Mouse (Mus musculus) intestine, postnatal 0 days (tissue): ENCODE data around the gene Kcnh1. TPM values are rescaled to one million over a fixed set of nuclear protein-coding genes. Genes with fewer than 3 reads are reported as not detected.

ENCODE experiments used
- ATAC-seq: fragments of 200-750 bp; cut with Nextera tagmentation; 2 replicates; pipeline ENCODE4 v1.8.0; 2017; ENCODE audit warnings: mild to moderate bottlenecking, moderate TSS enrichment, moderate library complexity
- H3K27ac ChIP-seq: fragments of 300-500 bp; sonication (generic); 2 replicates; pipeline ENCODE4 v1.5.1; 2014; ENCODE audit warnings: mild to moderate bottlenecking, low read depth, low read length, moderate library complexity
- H3K27me3 ChIP-seq: fragments of 300-500 bp; sonication (generic); replicated peaks from 2 replicates; pipeline ENCODE4 v1.6.1; 2014; ENCODE audit warnings: low read length, mixed read lengths; ENCODE audit not compliant: control insufficient read depth, insufficient read depth
- H3K36me3 ChIP-seq: fragments of 300-500 bp; sonication (generic); 2 replicates; pipeline ENCODE4 v1.6.1; 2014; ENCODE audit warnings: mild to moderate bottlenecking, moderate library complexity; ENCODE audit not compliant: control insufficient read depth, insufficient read depth
- H3K4me1 ChIP-seq: fragments of 300-500 bp; sonication (generic); replicated peaks from 2 replicates; pipeline ENCODE4 v1.6.1; 2014; ENCODE audit warnings: antibody characterized with exemption, low read length, mixed read lengths; ENCODE audit not compliant: control insufficient read depth, insufficient read depth
- H3K4me2 ChIP-seq: fragments of 300-500 bp; sonication (generic); replicated peaks from 2 replicates; pipeline ENCODE4 v1.6.1; 2014; ENCODE audit warnings: low read depth, mild to moderate bottlenecking, moderate library complexity
- H3K4me3 ChIP-seq: fragments of 300-500 bp; sonication (generic); 2 replicates; pipeline ENCODE4 v1.5.1; 2014; ENCODE audit warnings: low read depth, low read length
- H3K9ac ChIP-seq: fragments of 300-500 bp; sonication (generic); 2 replicates; pipeline ENCODE4 v1.6.1; 2014; ENCODE audit warnings: mild to moderate bottlenecking, low read depth, low read length
- H3K9me3 ChIP-seq: fragments of 300-500 bp; sonication (generic); 2 replicates; pipeline ENCODE4 v1.6.1; 2016; ENCODE audit warnings: mixed run types; ENCODE audit not compliant: control insufficient read depth
- CTCF ChIP-seq: sonication (generic); IDR thresholded peaks from 2 replicates; pipeline ENCODE4 v1.5.1; 2016; ENCODE audit warnings: low read depth, mild to moderate bottlenecking, control low read depth, antibody characterized with exemption, moderate library complexity
- WGBS: fragments of 180-500 bp; shearing (Covaris S2); extraction: QIAGEN DNeasy Blood & Tissue Kit; methylation state at CpG from one replicate; pipeline ENCODE4 v1.1.7; 2014; 5-methylcytosine and 5-hydroxymethylcytosine counted together
- polyA plus RNA-seq: library from polyadenylated mRNA; unstranded; fragments of >200 nt; fragmentation: Nextera tagmentation; extraction: Ambion mirVana; gene quantifications from 2 replicates; pipeline ENCODE4 v1.2.1, GENCODE M21; 2015

Kcnh1 gene
- polyA plus RNA-seq, 1 experiment from 2014 or later: 0.69 TPM

- Histone ChIP-seq H3K4me1 (no peaks in the 10 kb centered on the region), H3K4me3 (no peak overlapping the region), H3K27ac (peak overlapping the region; percentile 78), H3K9ac (no peak overlapping the region), H3K9me3 (no peaks in the 10 kb centered on the region), H3K36me3 (no peaks in the 10 kb centered on the region), H3K27me3 (no peaks in the 10 kb centered on the region), H3K4me2 (no peak overlapping the region)
- peak; percentile 58 for ATAC-seq
- no peak for TF ChIP-seq CTCF
- WGBS: 19% methylated on average over 3 of the region's 3 CpGs
Measured at GRCm38 (mm10) chr1:192457037-192457436, 266.5 kb downstream of the Kcnh1 start.

DNA sequence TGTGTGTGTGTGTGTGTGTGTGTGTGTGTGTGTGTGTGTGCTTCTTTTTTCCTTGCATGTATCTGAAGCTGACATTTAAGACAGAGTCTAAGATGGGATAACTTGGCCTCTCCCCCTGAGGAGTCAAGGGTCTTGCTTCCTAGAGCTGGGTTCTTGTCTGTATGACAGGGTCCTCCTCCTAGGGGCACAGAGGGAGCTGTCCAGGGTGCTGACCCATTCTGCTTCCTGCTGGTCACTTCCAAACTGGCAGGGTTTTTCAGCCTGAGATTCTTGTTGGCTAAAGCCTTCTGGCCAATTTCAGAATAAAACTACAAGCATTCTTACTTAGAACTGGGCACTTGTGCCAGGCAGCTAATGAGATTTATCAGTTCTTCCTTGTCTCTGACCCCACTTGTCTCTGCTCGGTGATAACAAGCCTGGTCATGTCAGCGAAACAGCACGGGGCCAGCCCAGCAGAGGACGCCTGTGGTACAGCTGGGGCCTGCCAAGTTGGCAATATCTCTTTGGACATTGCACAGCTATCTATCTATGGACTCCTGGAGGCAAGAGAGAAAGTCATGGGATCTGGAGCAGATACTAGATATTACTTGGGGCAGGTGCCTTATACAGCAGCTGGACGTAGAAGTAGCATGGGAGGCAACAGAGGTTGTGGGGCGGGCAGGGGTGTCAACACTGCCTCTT lies 267.1 kb downstream of the Kcnh1 start:
- Histone ChIP-seq H3K27ac (peak overlapping the region; percentile 78), H3K4me1 (no peaks in the 10 kb centered on the region), H3K4me3 (no peak overlapping the region), H3K27me3 (no peaks in the 10 kb centered on the region), H3K9ac (no peak overlapping the region), H3K36me3 (no peaks in the 10 kb centered on the region), H3K4me2 (no peak overlapping the region), H3K9me3 (no peaks in the 10 kb centered on the region)
- peak; percentile 92 for ATAC-seq
- WGBS: 57% methylated on average over 6 of the region's 6 CpGs
- peak; percentile 59 for TF ChIP-seq CTCF

DNA sequence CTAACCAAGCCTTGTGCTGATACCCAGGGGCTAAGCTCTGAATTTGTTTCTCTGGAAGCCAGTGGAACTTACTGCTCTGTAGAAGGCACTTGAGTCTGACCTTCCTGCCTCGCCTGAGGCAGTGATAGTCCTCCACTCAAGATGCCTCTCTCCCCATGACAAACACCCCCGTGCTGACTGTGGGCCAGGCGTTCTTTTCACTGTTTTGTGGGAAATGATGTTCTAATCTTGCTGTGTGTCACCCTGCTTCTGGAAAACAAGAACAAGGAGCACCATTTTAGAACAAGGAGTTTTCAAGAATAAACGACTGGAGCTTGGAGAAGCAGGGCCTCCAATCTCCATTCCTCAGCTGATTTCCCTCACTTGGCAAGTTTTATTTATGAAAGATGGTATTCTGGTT lies 273.2 kb downstream of the Kcnh1 start:
- 78% methylated on average over 4 of the region's 4 CpGs for WGBS

DNA sequence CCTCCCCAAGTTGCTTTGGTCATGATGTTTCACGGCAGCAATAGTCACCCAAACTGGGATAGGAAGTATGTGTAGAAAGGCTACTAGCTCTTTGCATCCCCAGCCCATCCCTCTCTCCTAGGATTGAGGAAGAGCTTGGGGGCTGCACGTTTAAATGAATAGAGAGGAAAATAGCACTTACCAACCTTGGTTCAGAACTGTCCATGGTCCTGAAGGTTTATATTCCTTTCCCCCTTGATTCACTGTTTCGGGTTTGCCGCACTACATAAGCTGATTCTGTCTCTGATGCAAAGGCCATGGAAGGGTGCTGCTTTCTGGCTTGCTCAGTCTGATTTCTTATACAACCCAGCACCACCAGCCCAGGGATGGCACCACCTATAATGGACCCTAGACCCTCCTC lies 281.8 kb downstream of the Kcnh1 start:
- no peak overlapping the region for H3K27ac ChIP-seq
- no peak for TF ChIP-seq CTCF
- WGBS: 44% methylated on average over 4 of the region's 4 CpGs
- H3K4me1 ChIP-seq: no peaks in the 10 kb centered on the region
- no peaks in the 10 kb centered on the region for H3K9me3 ChIP-seq
- no peak overlapping the region for H3K9ac ChIP-seq
- H3K4me3 ChIP-seq: no peak overlapping the region
- H3K4me2 ChIP-seq: no peak overlapping the region
- no peaks in the 10 kb centered on the region for H3K27me3 ChIP-seq
- H3K36me3 ChIP-seq: no peaks in the 10 kb centered on the region
- ATAC-seq: no peak

More for the DNA sequence above, 273.2 kb downstream of the Kcnh1 start:
- no peak overlapping the region for H3K4me2 ChIP-seq
- no peak overlapping the region for H3K9ac ChIP-seq
- no peak overlapping the region for H3K4me3 ChIP-seq
- no peaks in the 10 kb centered on the region for H3K4me1 ChIP-seq
- H3K36me3 ChIP-seq: no peaks in the 10 kb centered on the region
- H3K27ac ChIP-seq: no peak overlapping the region
- no peaks in the 10 kb centered on the region for H3K27me3 ChIP-seq
- no peaks in the 10 kb centered on the region for H3K9me3 ChIP-seq
- ATAC-seq: no peak
- no peak for TF ChIP-seq CTCF

GRCm38 (mm10) chr1:192473134-192473533 lies 282.6 kb downstream of the Kcnh1 start:
- no peak for ATAC-seq
- Histone ChIP-seq H3K4me2 (no peak overlapping the region), H3K4me3 (no peak overlapping the region), H3K4me1 (no peaks in the 10 kb centered on the region), H3K36me3 (no peaks in the 10 kb centered on the region), H3K9me3 (no peaks in the 10 kb centered on the region), H3K27me3 (no peaks in the 10 kb centered on the region), H3K9ac (no peak overlapping the region), H3K27ac (no peak overlapping the region)
- 88% methylated on average over 6 of the region's 6 CpGs for WGBS
- no peak for TF ChIP-seq CTCF

GRCm38 (mm10) chr1:192476704-192477103 lies 286.1 kb downstream of the Kcnh1 start:
- Histone ChIP-seq H3K9ac (no peak overlapping the region), H3K27me3 (no peaks in the 10 kb centered on the region), H3K4me3 (no peak overlapping the region), H3K27ac (no peak overlapping the region), H3K36me3 (no peaks in the 10 kb centered on the region), H3K4me2 (no peak overlapping the region), H3K4me1 (no peaks in the 10 kb centered on the region), H3K9me3 (no peaks in the 10 kb centered on the region)
- 23% methylated on average over 7 of the region's 7 CpGs for WGBS
- no peak for ATAC-seq
- TF ChIP-seq CTCF: no peak
